Mouse (Mus musculus): Measurements from ENCODE around the gene Rbfox2.
A peak's percentile ranks its signal among the peaks of the same experiment; 100 is the strongest.
"Not testable (repeated sequence)": the region's sequence is repeated elsewhere in the genome, so short reads cannot be mapped to it uniquely, and the experiment has no call there.

The Rbfox2 gene

GRCm38 (mm10) chr15:77306547-77307261 is at the start of gene Rbfox2:
Gene Rbfox2, minus strand, starts transcription at chr15:77307004.
- peak; percentile 87 for DNase-seq (ENCODE audit: low spot score)

DNA sequence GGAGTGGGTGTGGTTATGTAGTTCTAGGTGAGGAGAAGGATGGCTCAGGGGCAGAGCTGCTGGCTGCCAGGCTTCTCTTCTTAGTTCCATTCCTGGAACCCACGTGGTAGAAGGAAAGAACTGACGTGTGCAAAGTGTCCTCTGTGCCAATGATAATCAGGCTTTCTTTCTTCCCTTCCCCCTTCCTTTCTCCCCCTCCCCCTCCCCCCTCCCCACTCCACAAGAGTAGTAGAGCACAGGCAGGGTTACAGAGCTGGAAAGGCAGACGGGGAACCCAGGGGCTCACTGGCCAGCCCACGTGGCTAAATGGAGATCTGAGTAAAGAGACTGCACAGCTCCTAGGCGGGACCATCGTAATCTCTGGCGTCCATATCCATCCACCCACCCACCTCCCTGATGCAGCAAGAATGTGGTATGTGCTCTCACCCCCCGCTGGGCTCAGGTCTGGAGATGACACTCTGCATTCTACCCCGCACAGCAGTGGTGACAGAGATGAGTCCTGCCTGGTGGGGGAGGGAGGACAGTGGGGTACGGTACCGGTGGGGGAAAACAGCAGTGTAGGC is 49.5 kb upstream of the Rbfox2 start:
- DNase-seq (ENCODE audit: low spot score) = no peak

GRCm38 (mm10) chr15:77354848-77355551 is 48.2 kb upstream of the Rbfox2 start:
- DNase-seq (ENCODE audit: low spot score) = no peak

- DNase-seq (ENCODE audit: low spot score) = no peak
Measured at GRCm38 (mm10) chr15:77354496-77354847, 47.7 kb upstream of the Rbfox2 start.

DNA sequence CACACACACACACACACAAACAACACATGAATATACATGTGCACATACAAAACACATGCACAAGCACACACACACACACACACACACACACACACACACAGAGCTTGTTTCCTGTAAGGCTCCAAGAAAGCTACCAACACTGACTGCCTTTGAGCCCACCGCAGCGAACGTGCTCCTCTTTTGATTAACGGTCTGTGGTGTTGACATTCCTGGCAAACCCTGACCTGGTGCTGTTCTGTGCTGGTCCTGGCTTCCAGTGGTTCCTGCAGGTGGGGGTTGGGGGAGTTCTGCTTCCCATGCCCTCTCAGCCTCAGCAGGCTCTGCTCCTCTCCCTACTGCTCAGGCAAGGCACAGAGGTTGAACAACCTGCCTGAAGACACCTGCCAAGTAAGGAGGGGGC is 47.0 kb upstream of the Rbfox2 start:
- DNase-seq (ENCODE audit: low spot score) = no peak

DNA sequence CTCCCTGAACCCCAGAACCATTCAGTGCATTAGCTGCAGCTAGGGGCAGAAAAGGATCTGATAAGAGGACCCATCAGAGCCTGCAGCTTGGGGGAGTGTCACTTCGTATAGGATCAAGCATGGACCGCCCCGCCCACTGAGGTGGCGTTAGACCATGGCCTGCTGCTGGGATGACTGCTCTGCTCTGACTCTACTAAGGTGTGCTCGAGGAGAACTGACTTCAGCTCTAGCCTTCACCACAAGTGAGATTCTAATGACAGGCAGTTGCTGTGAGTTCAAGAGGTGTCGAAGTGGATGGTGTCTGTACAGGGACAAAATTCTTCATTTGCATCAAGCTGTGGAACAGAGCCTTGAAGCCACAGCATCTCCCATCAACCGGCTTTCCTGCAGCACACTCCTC is 46.1 kb upstream of the Rbfox2 start:
- DNase-seq (ENCODE audit: low spot score) = no peak

- no peak for DNase-seq (ENCODE audit: low spot score)
Measured at GRCm38 (mm10) chr15:77350117-77350516, 43.3 kb upstream of the Rbfox2 start.

DNA sequence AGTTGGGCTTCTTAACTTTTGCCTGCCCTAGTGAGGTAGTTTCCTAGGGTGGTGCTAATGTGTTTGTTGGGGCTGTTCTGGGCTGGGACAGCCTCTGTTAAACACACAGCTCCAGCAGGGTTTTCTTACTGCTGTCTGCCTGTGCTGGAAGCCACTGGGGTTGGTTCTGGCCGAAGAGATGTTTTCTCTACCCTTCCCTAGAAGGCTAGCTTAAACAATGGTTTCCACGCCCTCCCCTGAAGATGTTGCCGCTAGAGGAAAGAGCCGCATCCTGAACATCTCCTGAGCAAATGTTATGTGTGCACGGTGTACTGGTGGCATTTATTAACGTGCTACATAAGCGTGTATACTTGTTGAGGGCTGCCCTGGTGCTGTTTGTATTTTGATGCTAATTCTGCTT is 41.3 kb upstream of the Rbfox2 start:
- no peak for DNase-seq (ENCODE audit: low spot score)

GRCm38 (mm10) chr15:77344127-77345125 is 37.6 kb upstream of the Rbfox2 start:
- no peak for DNase-seq (ENCODE audit: low spot score)

GRCm38 (mm10) chr15:77343527-77344091 is 36.8 kb upstream of the Rbfox2 start:
- peak; percentile 50 for DNase-seq (ENCODE audit: low spot score)

DNA sequence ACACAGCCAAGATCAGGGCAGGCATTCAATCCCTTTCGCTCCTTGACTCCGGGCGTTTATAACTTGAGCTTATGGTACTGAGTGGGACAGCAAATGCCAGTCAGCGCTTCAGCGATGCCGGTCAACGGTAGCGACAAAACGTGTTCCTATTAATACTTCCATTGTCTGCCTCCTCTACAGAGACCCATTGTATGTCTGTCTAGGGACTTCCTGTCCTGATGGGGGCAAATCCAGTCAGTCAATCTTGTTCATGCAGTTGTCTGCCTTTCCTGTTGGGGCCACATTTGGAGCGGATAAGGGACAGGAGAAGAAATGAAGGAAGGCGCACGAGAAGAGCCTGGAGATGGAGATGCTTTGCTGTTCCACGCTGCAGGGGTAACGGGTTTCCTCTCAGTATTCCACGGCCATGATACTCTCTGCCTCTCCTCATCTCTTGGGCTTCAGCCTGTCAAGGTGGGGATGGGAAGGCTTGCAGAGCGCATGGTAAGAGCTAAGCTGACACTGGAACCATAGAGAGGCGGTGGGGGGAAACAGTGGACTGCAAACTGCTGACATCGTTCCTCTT is 36.2 kb upstream of the Rbfox2 start:
- DNase-seq (ENCODE audit: low spot score) = no peak

DNA sequence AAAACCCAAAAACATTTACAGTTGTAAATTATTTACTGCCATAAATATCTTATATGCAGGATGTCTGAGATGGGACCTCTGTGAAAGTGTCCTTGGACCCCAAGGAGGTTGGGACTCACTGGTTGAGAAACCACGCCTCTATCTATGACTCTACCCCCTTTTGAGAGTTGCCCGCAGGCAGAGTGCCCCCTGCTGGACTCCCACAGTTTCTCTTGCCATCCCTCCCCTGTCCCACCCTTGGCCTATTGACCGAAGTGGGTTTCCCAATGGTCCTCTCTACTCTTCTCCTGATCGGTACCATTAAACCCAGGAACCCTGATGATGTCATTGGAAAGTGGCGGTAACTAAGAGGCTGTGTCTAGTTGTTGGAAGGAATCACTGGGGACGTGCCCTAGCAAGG is 35.2 kb upstream of the Rbfox2 start:
- DNase-seq (ENCODE audit: low spot score) = no peak

- no peak for DNase-seq (ENCODE audit: low spot score)
Measured at GRCm38 (mm10) chr15:77340581-77340980, 33.8 kb upstream of the Rbfox2 start.

- no peak for DNase-seq (ENCODE audit: low spot score)
Measured at GRCm38 (mm10) chr15:77338924-77339429, 32.2 kb upstream of the Rbfox2 start.

DNA sequence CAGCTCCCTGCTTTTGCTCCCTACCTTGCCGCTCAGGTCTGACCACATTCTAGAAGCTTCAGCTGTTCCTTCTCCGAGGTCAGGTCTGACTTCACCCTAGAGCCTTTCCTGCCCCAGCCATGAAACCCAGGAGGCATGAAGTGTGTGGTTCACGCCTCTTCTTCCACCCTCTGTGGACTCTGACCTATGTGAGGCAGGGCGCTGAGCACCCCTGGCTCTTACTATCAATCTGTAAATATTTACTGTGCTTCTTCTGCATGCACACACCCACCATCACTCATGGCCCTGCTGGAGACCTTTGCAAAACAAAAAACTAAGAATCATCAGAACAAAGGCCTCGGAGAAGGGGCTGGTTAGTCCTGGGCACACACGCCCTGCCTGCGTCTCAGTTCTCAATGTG is 31.6 kb upstream of the Rbfox2 start:
- DNase-seq (ENCODE audit: low spot score) = no peak

GRCm38 (mm10) chr15:77337926-77338325 is 31.1 kb upstream of the Rbfox2 start:
- DNase-seq (ENCODE audit: low spot score) = no peak

GRCm38 (mm10) chr15:77336968-77337341 is 30.2 kb upstream of the Rbfox2 start:
- DNase-seq (ENCODE audit: low spot score) = no peak

- DNase-seq (ENCODE audit: low spot score) = peak; percentile 83
Measured at GRCm38 (mm10) chr15:77336287-77336967, 29.6 kb upstream of the Rbfox2 start.

DNA sequence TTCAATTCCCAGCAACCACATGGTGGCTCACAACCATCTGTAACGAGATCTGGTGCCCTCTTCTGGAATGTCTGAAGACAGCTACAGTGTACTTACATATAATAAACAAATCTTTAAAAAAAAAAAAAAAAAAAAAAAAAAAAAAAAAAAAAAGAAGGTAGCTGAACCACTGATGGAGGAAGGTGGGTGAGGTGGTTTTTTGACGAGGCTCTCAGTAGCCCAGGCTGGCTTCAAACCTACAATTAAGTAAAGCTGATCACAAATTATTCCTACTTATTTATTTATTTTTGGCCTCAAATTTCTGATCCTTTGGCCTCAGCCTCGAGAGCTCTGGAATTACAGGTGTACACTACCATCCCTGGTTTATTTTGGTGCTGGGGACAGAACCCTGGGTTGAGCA is 28.4 kb upstream of the Rbfox2 start:
- not testable (repeated sequence) for DNase-seq (ENCODE audit: low spot score)

DNA sequence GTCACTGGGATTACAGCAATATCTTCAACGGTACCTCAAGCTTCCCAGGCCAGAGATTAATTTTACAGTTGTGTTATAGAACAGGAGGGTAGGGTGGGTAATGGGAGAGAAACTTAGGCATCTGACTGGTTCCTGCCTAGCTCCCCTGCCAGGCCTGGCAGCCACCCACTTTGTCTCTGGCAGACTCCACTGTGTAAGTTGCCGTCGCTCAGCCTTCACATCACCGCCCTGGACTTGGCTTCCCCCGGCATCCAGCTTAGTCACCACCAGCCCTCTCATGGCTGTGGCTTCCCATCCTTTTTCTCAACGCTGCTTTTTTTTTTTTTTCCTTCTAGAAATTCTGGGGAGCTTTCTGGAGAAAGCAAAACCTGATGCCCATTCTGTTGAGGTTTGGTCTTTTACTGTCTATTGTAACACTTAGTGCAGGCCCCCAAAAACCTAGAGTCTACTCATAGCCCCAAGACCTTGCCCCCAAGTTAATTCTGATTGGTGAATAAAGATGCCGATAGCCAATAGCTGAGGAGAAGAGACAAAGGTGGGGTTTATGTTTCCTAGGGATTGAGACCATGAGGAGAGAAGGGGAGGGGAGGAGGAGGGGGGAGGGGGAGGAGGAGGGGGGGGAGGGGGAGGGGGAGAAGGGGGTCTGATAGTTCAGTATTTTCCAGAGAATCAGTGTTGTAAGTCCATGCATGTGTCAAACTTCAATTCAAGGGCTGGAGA is 25.6 kb upstream of the Rbfox2 start:
- no peak for DNase-seq (ENCODE audit: low spot score)

All from ovary, postnatal 10 days (tissue).